17 mouse cellular contexts compared by ENCODE assay signal in the genomic region with DNA sequence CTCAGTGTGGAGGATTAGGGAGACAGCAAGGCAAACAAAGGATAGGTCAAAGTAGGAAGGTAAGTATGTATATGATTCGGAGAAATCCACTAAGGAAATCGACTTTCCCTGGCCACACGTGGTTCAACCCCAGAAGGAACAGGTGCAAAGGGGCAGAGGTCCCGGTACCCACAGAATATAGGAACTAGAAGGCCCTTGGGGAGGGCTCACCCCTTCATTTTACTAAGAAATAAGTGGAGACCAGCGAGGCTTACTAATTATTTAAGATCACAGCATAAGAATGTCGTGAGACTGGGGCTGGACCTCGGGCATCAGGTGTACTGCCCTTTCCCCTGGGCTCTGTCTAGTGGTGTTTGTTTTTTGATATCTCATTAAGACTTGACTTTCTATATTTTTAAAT.
DNase-seq lines count a peak whose midpoint lies in the region; ATAC-seq and TF ChIP-seq lines count a peak whose summit lies in the region.
"Had no signal": no experiment of that assay in that cellular context is flagged by ENCODE, and none has a peak within 500 bp of the region (broad histone marks: within the 10 kb centered on the region; RNA-seq: fewer than 3 reads in every experiment).

No protein-coding gene starts in this region.

- WGBS in hindbrain, embryonic 14.5 days: 83% methylated on average over 7 of the region's 7 CpGs
- WGBS in hindbrain, embryonic 16.5 days: 80% methylated on average over 7 of the region's 7 CpGs
- 76% methylated on average over 7 of the region's 7 CpGs for WGBS in lung, embryonic 14.5 days
- 76% methylated on average over 7 of the region's 7 CpGs for WGBS in lung, postnatal 0 days
- 61% methylated on average over 7 of the region's 7 CpGs for WGBS in stomach, postnatal 0 days

- TF ChIP-seq CTCF in lung, embryonic 14.5 days (IDR thresholded peaks at IDR 0.05; ENCODE audit: low read depth): no peak
- no peak for TF ChIP-seq CTCF in lung, postnatal 0 days (IDR thresholded peaks at IDR 0.05)
- no peak for TF ChIP-seq CTCF in stomach, postnatal 0 days (IDR thresholded peaks at IDR 0.05; ENCODE audit: low read depth)

- DNase-seq in hindbrain, embryonic 14.5 days (ENCODE audit: low spot score): no peak
- no peak for DNase-seq in lung, embryonic 14.5 days
- no peak for DNase-seq in lung, postnatal 0 days (ENCODE audit: low spot score)
- peak; percentile 57 to 66 for DNase-seq in spleen, postnatal 36 days (ENCODE audit: low spot score in 2 of 2)
- no peak for DNase-seq in spleen, adult 18-20 months
- no peak for DNase-seq in stomach, postnatal 0 days (ENCODE audit: low spot score)
- no peak for DNase-seq in right cerebral cortex, postnatal 36 days (ENCODE audit: low spot score in 2 of 2)
- DNase-seq: liver, embryonic 13.5 days had no signal

- no peak for TF ChIP-seq EP300 in lung, postnatal 0 days (IDR thresholded peaks at IDR 0.05)
- TF ChIP-seq EP300 in stomach, postnatal 0 days (optimal IDR thresholded peaks at IDR 0.05): no peak

- no peak overlapping the region for H3K4me3 ChIP-seq in hindbrain, embryonic 14.5 days (replicated peaks; ENCODE audit: low read length)
- no peak overlapping the region for H3K4me3 ChIP-seq in hindbrain, embryonic 16.5 days (ENCODE audit: low read length)
- H3K4me3 ChIP-seq in lung, embryonic 14.5 days (ENCODE audit: low read depth, low read length): no peak overlapping the region
- H3K4me3 ChIP-seq in lung, postnatal 0 days (ENCODE audit: low read depth, low read length): no peak overlapping the region
- no peak overlapping the region for H3K4me3 ChIP-seq in stomach, postnatal 0 days (ENCODE audit: low read depth, low read length)
- H3K4me3 ChIP-seq: erythroblast, embryonic 14.5 days; liver, embryonic 13.5 days had no signal

- ATAC-seq in hindbrain, embryonic 14.5 days (ENCODE audit: low FRiP score): no peak
- ATAC-seq in hindbrain, embryonic 16.5 days: no peak
- ATAC-seq in lung, embryonic 14.5 days (ENCODE audit: insufficient read depth): no peak
- ATAC-seq in lung, postnatal 0 days: no peak
- no peak for ATAC-seq in stomach, postnatal 0 days (ENCODE audit: low FRiP score, low TSS enrichment)
- ATAC-seq: activated CD4-positive, CD25-positive, alpha-beta regulatory T cell, adult 4 months had no signal

- no peak overlapping the region for H3K4me2 ChIP-seq in hindbrain, embryonic 14.5 days (replicated peaks)
- H3K4me2 ChIP-seq in hindbrain, embryonic 16.5 days (ENCODE audit: low read length): no peak overlapping the region
- H3K4me2 ChIP-seq in lung, embryonic 14.5 days: peak overlapping the region; percentile 65; the same call in 1 of the 2 replicates
- no peak overlapping the region for H3K4me2 ChIP-seq in lung, postnatal 0 days (replicated peaks; ENCODE audit: low read depth, low read length)
- H3K4me2 ChIP-seq in stomach, postnatal 0 days (replicated peaks; ENCODE audit: low read depth): peak overlapping the region; percentile 57; the same call in 1 of the 2 replicates

- no peaks in the 10 kb centered on the region for H3K27me3 ChIP-seq in hindbrain, embryonic 14.5 days (ENCODE audit: control insufficient read depth, insufficient read depth, low read length)
- H3K27me3 ChIP-seq in hindbrain, embryonic 16.5 days (replicated peaks; ENCODE audit: control insufficient read depth, insufficient read depth, low read length): no peaks in the 10 kb centered on the region
- H3K27me3 ChIP-seq in lung, embryonic 14.5 days (ENCODE audit: insufficient read depth, low read length): no peaks in the 10 kb centered on the region; the same call in 1 of the 2 replicates
- H3K27me3 ChIP-seq in lung, postnatal 0 days (replicated peaks; ENCODE audit: insufficient read depth, low read length): no peaks in the 10 kb centered on the region
- no peaks in the 10 kb centered on the region for H3K27me3 ChIP-seq in stomach, postnatal 0 days (ENCODE audit: control insufficient read depth, insufficient read depth, low read length)
- H3K27me3 ChIP-seq: limb, embryonic 15.5 days; neural tube, embryonic 13.5 days had no signal

- H3K27ac ChIP-seq in hindbrain, embryonic 14.5 days: no peak overlapping the region
- H3K27ac ChIP-seq in hindbrain, embryonic 16.5 days (ENCODE audit: low read depth, low read length): no peak overlapping the region
- no peak overlapping the region for H3K27ac ChIP-seq in lung, embryonic 14.5 days (ENCODE audit: low read depth)
- no peak overlapping the region for H3K27ac ChIP-seq in lung, postnatal 0 days (ENCODE audit: low read length)
- no peak overlapping the region for H3K27ac ChIP-seq in stomach, postnatal 0 days (replicated peaks)
- H3K27ac ChIP-seq: heart, adult 2 months; heart, embryonic 13.5 days; kidney, embryonic 15.5 days; liver, embryonic 13.5 days had no signal

- no peaks in the 10 kb centered on the region for H3K9me3 ChIP-seq in hindbrain, embryonic 14.5 days (ENCODE audit: control insufficient read depth, low read length)
- H3K9me3 ChIP-seq in hindbrain, embryonic 16.5 days (ENCODE audit: control insufficient read depth, low read length): no peaks in the 10 kb centered on the region
- no peaks in the 10 kb centered on the region for H3K9me3 ChIP-seq in lung, embryonic 14.5 days (ENCODE audit: low read depth, low read length)
- H3K9me3 ChIP-seq in lung, postnatal 0 days (ENCODE audit: low read length): no peaks in the 10 kb centered on the region
- no peaks in the 10 kb centered on the region for H3K9me3 ChIP-seq in stomach, postnatal 0 days (ENCODE audit: control insufficient read depth, low read length)
- H3K9me3 ChIP-seq: heart, embryonic 13.5 days; hindbrain, embryonic 10.5 days; kidney, embryonic 15.5 days; limb, embryonic 15.5 days; liver, embryonic 13.5 days; neural tube, embryonic 13.5 days had no signal

- H3K36me3 ChIP-seq in hindbrain, embryonic 14.5 days (replicated peaks; ENCODE audit: control insufficient read depth, insufficient read depth): no peaks in the 10 kb centered on the region
- no peaks in the 10 kb centered on the region for H3K36me3 ChIP-seq in hindbrain, embryonic 16.5 days (ENCODE audit: control insufficient read depth, insufficient read depth, low read length)
- no peaks in the 10 kb centered on the region for H3K36me3 ChIP-seq in lung, embryonic 14.5 days (ENCODE audit: insufficient read depth)
- no peaks in the 10 kb centered on the region for H3K36me3 ChIP-seq in lung, postnatal 0 days (ENCODE audit: insufficient read depth, low read length)
- H3K36me3 ChIP-seq in stomach, postnatal 0 days (ENCODE audit: control insufficient read depth, insufficient read depth, low read length): no peaks in the 10 kb centered on the region
- H3K36me3 ChIP-seq: heart, embryonic 13.5 days; hindbrain, embryonic 10.5 days; kidney, embryonic 15.5 days; limb, embryonic 15.5 days; liver, embryonic 13.5 days; neural tube, embryonic 13.5 days had no signal

- H3K4me1 ChIP-seq in hindbrain, embryonic 14.5 days (replicated peaks; ENCODE audit: control insufficient read depth, insufficient read depth, low read length): peaks cover 9% of the 10 kb centered on the region; the same call in 1 of the 2 replicates
- H3K4me1 ChIP-seq in hindbrain, embryonic 16.5 days (ENCODE audit: control insufficient read depth, insufficient read depth, low read depth, low read length): peaks cover 12% of the 10 kb centered on the region
- peaks cover 11% of the 10 kb centered on the region; the same call in 1 of the 2 replicates for H3K4me1 ChIP-seq in lung, embryonic 14.5 days (ENCODE audit: insufficient read depth)
- no peaks in the 10 kb centered on the region for H3K4me1 ChIP-seq in lung, postnatal 0 days (ENCODE audit: insufficient read depth, low read depth, low read length)
- peaks cover 7% of the 10 kb centered on the region; the same call in 1 of the 2 replicates for H3K4me1 ChIP-seq in stomach, postnatal 0 days (replicated peaks; ENCODE audit: control insufficient read depth, insufficient read depth)
- H3K4me1 ChIP-seq: liver, embryonic 13.5 days had no signal

- peak overlapping the region; percentile 53; the same call in 1 of the 2 replicates for H3K9ac ChIP-seq in hindbrain, embryonic 14.5 days
- no peak overlapping the region for H3K9ac ChIP-seq in hindbrain, embryonic 16.5 days (ENCODE audit: low read depth, low read length)
- H3K9ac ChIP-seq in lung, embryonic 14.5 days: no peak overlapping the region
- no peak overlapping the region for H3K9ac ChIP-seq in lung, postnatal 0 days (replicated peaks; ENCODE audit: low read depth)
- no peak overlapping the region for H3K9ac ChIP-seq in stomach, postnatal 0 days (ENCODE audit: low read length)
- H3K9ac ChIP-seq: liver, embryonic 13.5 days had no signal

Comparison
In these comparisons a context has a peak if more than half of its experiments do, and no peak if none do; other contexts are left out.
1. DNase-seq: peak in spleen, postnatal 36 days (2 of 2); none in hindbrain, embryonic 14.5 days (single experiment), lung, embryonic 14.5 days (single experiment), lung, postnatal 0 days (single experiment), spleen, adult 18-20 months (0 of 2), stomach, postnatal 0 days (single experiment) and right cerebral cortex, postnatal 36 days (0 of 2).
2. H3K4me2 ChIP-seq: peak in lung, embryonic 14.5 days (single experiment) and stomach, postnatal 0 days (single experiment); none in hindbrain, embryonic 14.5 days (single experiment), hindbrain, embryonic 16.5 days (single experiment) and lung, postnatal 0 days (single experiment).